Mouse (Mus musculus): ENCODE data around the gene Jak3. TPM values are rescaled to one million over a fixed set of nuclear protein-coding genes. Genes with fewer than 3 reads are reported as not detected.
"Not testable (repeated sequence)": the region's sequence is repeated elsewhere in the genome, so short reads cannot be mapped to it uniquely, and the experiment has no call there.

Jak3 gene
- polyA plus RNA-seq, 1 experiment, result 15.3 TPM

DNA sequence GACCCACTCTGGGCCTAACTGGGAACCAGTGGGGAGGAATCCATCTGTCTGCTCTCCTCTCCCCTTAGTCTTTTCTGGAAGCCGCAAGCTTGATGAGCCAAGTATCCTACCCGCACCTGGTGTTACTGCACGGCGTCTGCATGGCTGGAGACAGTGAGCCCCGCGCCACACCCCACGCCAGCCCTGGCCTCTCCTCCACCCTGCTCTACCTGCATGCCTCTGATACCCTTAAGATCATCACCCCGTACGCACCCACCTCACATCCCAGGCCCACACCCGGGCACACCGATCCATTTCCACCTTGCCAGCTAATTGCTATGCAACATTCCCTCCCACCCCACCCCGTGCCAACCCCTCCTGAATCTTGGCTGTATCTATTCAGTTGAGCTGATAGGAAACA lies 6.7 kb downstream of the Jak3 start:
- WGBS, result 86% methylated on average over 12 of the region's 12 CpGs
- no peak for DNase-seq (ENCODE audit: low read depth, low spot score)

DNA sequence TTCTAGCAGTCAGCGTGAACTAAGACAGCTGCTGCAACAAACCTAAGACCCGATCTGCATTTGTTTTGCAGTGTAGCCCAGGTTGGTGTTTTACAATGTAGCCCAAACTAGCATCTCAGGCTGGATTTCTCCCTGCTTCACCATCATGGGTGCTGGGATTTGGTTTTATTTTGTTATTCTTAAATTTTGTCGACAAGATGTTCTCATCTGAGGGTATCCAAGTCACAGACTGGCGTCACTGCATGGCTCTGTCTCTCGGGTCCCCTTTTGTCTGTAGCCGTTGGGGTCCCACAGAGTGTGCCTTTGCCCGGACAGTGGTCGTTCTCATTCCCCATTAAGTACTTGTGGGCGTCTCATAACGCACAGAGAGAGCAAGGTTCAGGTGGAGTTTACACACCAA lies 8.6 kb downstream of the Jak3 start:
- no peak for DNase-seq (ENCODE audit: low read depth, low spot score)
- 52% methylated on average over 10 of the region's 10 CpGs for WGBS

- DNase-seq (ENCODE audit: low read depth, low spot score), result no peak
- 20% methylated on average over 29 of the region's 29 CpGs for WGBS
Observed at GRCm38 (mm10) chr8:71685573-71685972, 9.5 kb downstream of the Jak3 start.

DNA sequence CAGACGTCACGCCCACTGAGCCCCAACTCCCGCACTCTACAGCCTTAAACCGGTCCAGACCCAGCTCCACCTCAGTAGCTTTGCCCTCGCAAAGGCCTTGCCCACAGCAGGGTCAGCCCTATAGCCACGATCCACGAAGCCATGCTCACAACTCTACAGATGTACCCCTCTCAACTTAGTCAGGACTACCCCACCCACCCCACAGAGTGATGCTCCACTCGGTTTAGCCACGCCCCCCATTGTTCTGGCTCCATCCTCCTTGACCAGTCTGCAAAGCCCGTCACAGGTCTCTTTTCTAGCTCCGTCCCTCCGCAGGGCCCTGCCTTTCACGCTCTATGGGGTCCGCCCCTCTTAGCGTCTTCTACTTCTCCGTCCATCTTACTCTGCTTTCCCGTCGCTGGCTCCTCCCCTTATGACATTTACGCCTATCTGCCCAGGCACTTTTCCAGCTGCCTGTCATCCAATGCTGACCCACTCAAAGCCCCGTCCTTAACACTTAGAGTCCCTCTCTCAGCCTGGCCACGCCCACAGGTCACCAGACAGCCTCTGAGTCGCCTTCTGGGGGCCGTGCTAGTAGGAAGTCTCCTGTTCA lies 10.1 kb downstream of the Jak3 start:
- WGBS, result 23% methylated on average over 23 of the region's 23 CpGs

DNA sequence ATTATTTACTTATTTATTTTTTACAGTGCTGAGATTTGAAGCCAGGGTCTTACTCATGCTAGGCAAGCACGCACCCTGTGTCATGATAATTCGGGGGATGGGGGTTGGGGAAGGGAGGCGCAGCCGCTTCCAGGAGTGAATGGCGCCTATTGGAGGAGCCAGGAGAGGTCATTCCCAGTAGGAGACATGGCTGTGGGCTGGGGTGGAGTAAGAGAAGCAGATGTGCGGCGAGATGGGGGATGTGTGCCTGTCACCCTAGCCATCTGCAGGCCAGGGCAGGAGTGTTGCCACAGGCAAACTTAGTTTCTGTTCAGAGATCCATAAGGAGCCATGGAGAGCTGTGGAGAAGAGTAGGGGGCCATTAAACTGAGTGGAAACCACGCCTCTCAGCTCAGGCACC lies 11.5 kb downstream of the Jak3 start:
- no peak for DNase-seq (ENCODE audit: low read depth, low spot score)
- 23% methylated on average over 8 of the region's 8 CpGs for WGBS

More for the DNA sequence above, 10.1 kb downstream of the Jak3 start:
- no peak for DNase-seq (ENCODE audit: low read depth, low spot score)

- WGBS, result 21% methylated on average over 33 of the region's 33 CpGs
- no peak for DNase-seq (ENCODE audit: low read depth, low spot score)
Observed at GRCm38 (mm10) chr8:71689028-71689427, 12.9 kb downstream of the Jak3 start, which contains the start of gene Insl3. TSS of gene Insl3 (plus strand) at chr8:71689214.

DNA sequence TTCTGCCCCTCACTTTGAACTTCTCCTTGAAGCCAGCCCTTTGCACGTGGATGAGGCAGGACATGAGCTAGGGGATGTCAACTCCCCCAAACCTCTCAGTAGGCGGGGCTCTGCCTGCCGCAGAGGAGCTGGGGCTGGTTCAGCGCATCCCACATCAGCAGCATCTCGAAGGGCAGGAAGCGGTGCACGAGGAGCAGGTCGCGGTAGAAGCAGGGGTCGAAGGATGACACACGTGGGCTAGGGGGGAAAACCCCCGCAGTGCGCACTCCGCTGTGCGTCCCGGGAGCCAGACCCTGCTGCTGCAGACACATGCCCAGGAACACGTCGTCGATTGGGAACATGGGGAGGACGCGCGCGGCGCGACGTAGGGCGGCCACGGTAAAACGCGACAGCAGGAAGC lies 16.4 kb downstream of the Jak3 start:
- DNase-seq (ENCODE audit: low read depth, low spot score), result no peak
- 60% methylated on average over 30 of the region's 30 CpGs for WGBS

DNA sequence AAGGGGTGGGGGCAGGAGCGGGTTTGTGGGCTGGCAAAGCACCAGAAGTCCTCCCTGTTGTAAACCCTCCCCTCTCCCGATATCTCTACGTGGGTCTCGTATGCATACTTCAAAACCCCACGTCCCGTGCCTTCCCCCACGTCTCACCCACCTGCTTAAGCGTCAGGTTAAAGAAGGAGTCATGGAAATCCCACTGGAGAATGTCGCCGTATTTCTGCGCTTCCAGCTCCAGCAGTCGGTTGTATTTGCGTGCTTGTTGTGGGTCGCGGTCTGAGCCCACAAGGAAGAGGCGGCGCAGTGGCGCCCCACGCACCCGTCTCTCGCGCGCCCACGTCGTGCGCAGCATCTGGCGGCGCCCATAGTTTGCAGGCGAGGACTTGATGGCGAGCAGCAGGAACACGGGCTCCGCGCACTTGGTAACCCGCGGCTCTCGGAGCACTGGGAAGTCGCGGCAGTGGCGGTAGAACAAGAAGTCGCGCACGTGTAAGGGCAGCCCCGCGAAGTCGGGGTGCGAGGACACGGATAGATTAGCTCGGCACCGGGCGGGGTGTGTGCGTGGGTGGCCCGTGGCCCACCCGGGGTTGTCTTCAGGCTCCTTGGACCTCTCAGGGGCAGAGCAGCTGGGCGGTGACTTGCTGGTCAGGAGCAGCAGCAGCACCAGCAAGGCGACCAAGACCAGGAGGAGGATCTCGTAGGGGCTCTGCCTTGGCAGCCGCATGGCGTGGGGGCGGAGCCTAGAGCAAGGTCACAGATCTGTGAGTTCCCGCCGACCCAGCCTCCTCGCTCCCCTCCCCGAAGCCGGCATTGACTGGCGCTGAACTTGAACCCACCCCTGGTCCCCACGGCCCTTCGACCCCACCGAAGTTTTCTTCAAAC lies 17.3 kb downstream of the Jak3 start:
- 58% methylated on average over 68 of the region's 68 CpGs for WGBS
- DNase-seq (ENCODE audit: low read depth, low spot score), result no peak

- 72% methylated on average over 12 of the region's 12 CpGs for WGBS
Observed at GRCm38 (mm10) chr8:71695456-71695855, 19.4 kb downstream of the Jak3 start.

DNA sequence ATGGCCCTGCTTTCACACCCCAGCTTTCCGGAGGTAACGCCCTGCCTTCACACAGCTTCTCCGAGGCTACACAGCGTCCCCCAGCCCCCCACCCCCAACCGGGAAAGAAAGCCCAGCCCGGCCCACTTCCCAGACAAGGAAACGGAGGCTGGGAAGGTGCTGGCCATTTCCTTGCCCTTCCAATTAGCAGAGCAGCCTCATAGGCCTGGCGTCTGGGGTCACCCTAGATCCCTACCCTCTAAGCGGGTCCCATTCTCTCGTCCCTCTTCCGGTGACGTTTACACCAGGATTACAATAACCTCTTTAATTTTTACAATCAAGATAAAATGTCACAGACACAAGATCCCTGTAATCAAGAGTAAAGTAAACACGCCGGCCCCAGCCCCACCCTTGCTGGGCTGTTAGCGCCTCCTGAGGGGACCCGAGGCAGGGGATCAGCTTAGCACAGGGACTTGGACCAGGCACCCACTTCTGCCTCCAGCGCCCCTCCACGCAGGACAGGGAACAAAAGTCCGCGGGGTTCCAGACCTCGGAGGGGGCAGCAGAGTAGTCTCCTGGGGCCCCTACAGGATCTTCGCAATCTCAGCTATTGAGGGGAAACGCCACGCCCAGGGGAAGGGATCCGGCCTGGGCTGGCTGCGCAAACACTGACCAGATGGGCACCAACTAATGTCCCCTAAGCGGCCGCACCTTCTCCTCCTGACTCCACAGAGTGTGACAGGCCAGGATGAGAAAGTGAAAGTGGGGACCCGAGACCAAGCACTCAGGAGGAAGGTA lies 24.6 kb downstream of the Jak3 start:
- DNase-seq (ENCODE audit: low read depth, low spot score), result no peak
- 6% methylated on average over 29 of the region's 29 CpGs for WGBS

More at GRCm38 (mm10) chr8:71695456-71695855, 19.4 kb downstream of the Jak3 start:
- DNase-seq (ENCODE audit: low read depth, low spot score), result not testable (repeated sequence)

- DNase-seq (ENCODE audit: low read depth, low spot score), result peak; percentile 90
- 3% methylated on average over 34 of the region's 34 CpGs for WGBS
Observed at GRCm38 (mm10) chr8:71701414-71702086, 25.5 kb downstream of the Jak3 start, which contains the start of gene B3gnt3. TSS of gene B3gnt3 (minus strand) at chr8:71701789.

- WGBS, result 12% methylated on average over 4 of the region's 4 CpGs
- DNase-seq (ENCODE audit: low read depth, low spot score), result no peak
Observed at GRCm38 (mm10) chr8:71702087-71702432, 26.0 kb downstream of the Jak3 start.

- 28% methylated on average over 3 of the region's 3 CpGs for WGBS
- peak; percentile 38 for DNase-seq (ENCODE audit: low read depth, low spot score)
Observed at GRCm38 (mm10) chr8:71702923-71703322, 26.8 kb downstream of the Jak3 start.

DNA sequence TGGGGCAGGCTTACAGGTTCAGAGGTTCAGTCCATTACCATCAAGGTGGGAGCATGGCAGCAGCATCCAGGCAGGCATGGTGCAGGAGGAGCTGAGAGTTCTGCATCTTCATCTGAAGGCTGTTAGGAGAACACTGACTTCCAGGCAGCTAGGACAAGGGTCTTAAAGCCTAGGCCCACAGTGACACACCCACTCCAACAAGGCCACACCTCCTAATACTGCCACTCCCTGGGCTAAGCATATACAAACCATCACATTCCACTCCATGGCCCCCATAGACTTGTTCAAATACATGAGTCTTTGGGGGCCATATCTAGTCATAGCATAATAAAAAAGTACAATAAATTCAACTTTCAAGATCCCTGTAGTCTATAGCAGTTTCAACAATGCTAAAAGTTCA lies 27.3 kb downstream of the Jak3 start:
- not testable (repeated sequence) for DNase-seq (ENCODE audit: low read depth, low spot score)

DNA sequence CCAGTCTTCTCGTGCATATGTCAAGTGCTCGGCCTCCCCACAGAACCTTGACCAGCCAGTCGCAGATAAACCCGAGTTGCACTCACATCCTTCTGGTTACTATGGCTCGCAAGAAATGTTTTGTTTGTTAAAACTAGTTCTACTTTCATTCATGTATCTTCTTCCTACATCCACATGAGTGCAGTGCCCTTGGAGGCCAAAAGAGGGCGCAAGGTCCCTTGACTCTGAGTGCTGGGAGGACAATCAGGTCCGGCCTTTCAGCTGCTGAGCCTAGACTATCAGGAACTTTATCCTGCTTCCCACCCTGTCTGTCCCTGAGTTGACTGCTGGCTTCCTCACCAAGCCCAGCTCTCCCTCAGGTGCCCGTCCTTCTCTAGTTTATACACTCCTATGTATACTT lies 31.8 kb downstream of the Jak3 start:
- 47% methylated on average over 8 of the region's 8 CpGs for WGBS
- DNase-seq (ENCODE audit: low read depth, low spot score), result no peak

GRCm38 (mm10) chr8:71709134-71709799 lies 33.2 kb downstream of the Jak3 start:
- no peak for DNase-seq (ENCODE audit: low read depth, low spot score)
- 44% methylated on average over 25 of the region's 25 CpGs for WGBS

- peak; percentile 47 for DNase-seq (ENCODE audit: low read depth, low spot score)
- WGBS, result 25% methylated on average over 25 of the region's 25 CpGs
Observed at GRCm38 (mm10) chr8:71709800-71710446, 33.8 kb downstream of the Jak3 start.

GRCm38 (mm10) chr8:71711574-71711973 lies 35.5 kb downstream of the Jak3 start:
- 85% methylated on average over 2 of the region's 2 CpGs for WGBS
- DNase-seq (ENCODE audit: low read depth, low spot score), result no peak

DNA sequence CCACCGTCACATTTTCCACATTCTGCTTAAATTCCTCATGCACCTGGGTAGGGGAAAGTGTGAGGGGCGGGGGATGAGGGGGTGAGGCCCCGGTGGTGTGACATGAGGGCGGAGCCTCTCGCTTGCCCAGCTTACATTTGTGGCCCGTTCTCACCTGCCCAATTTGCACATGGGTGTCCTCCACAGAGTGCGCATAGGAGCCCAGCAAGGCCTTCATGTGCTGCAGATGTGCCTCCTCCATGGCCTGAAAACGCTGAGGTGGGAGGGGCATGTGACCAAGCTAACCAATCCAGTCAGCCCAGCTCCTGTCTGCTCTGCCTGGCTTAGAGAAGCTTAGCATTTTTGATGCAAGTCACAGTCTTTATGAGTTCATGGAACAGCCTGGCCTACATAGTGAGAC lies 39.4 kb downstream of the Jak3 start:
- no peak for DNase-seq (ENCODE audit: low read depth, low spot score)
- WGBS, result 50% methylated on average over 8 of the region's 8 CpGs
